Comparison of ENCODE assay signal across 8 mouse cellular contexts in the genomic region with DNA sequence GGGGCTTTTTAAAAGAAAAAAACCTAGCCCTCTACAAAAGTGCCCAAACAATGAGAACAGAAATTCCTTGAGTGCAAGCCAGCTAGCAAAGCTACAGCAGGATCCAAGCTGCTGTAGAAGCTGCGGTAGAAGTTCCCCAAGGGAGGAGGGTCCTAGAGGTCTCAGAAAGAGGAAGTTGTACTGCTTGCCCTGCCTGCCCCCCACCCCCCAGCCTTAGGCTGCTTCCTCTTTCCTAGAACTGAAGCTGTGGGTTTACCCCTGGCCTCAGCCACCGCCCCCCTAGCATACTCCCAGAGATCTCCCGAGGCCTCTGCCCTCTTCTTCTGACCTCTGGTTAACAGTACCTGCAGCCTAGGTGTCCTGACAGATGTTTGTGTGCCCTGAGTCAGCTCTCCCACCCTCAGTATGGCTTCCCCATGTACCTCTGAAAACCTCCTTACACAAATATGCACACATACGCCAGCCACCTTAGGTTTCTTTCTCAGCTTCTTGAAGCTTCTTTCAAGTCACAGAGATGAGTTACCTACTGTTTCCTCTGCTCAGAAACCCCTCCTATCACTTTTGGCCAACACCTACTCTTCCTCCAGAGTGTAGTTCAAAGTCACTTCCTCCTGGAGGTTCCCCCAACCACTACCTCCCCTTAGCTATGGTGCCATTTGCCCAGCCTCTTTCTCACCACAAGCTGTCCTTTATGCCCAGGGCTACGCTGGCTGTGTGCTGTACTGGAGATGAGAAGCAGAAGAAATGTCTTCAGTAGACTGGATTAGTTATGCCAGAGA. TPM values are rescaled to one million over a fixed set of nuclear protein-coding genes. Genes with fewer than 3 reads are reported as not detected.
DNase-seq lines count a peak whose midpoint lies in the region; ATAC-seq and TF ChIP-seq lines count a peak whose summit lies in the region.

No protein-coding gene starts in this region.

- no peak overlapping the region for H3K4me2 ChIP-seq in forebrain, embryonic 14.5 days (ENCODE audit: low read length)
- no peak overlapping the region for H3K4me2 ChIP-seq in forebrain, embryonic 15.5 days (replicated peaks)
- no peak overlapping the region for H3K4me2 ChIP-seq in forebrain, embryonic 11.5 days (ENCODE audit: low read depth, low read length, severe bottlenecking)

- peaks cover 19% of the 10 kb centered on the region for H3K4me1 ChIP-seq in forebrain, embryonic 14.5 days (ENCODE audit: control insufficient read depth, insufficient read depth, low read length)
- peaks cover 39% of the 10 kb centered on the region for H3K4me1 ChIP-seq in forebrain, embryonic 15.5 days
- peaks cover 50% of the 10 kb centered on the region for H3K4me1 ChIP-seq in bone marrow macrophage, adult 2 months (ENCODE audit: control insufficient read depth, insufficient read depth, low read length)
- H3K4me1 ChIP-seq in megakaryocyte, embryonic 14.5 days, result peaks cover 100% of the 10 kb centered on the region
- no peaks in the 10 kb centered on the region for H3K4me1 ChIP-seq in forebrain, embryonic 11.5 days (replicated peaks; ENCODE audit: control insufficient read depth, insufficient read depth, low read length)

- H3K4me3 ChIP-seq in forebrain, embryonic 14.5 days (ENCODE audit: low read depth, low read length), result no peak overlapping the region
- no peak overlapping the region for H3K4me3 ChIP-seq in forebrain, embryonic 15.5 days
- peak overlapping the region; percentile 44 for H3K4me3 ChIP-seq in bone marrow macrophage, adult 2 months (ENCODE audit: insufficient read depth, low read length)
- H3K4me3 ChIP-seq in megakaryocyte, embryonic 14.5 days (replicated peaks), result peak overlapping the region; percentile 87
- no peak overlapping the region for H3K4me3 ChIP-seq in forebrain, embryonic 11.5 days (ENCODE audit: low read depth, low read length)

- no peaks in the 10 kb centered on the region for H3K36me3 ChIP-seq in forebrain, embryonic 14.5 days (ENCODE audit: control insufficient read depth, insufficient read depth, low read length)
- no peaks in the 10 kb centered on the region for H3K36me3 ChIP-seq in forebrain, embryonic 15.5 days
- peaks cover 60% of the 10 kb centered on the region for H3K36me3 ChIP-seq in megakaryocyte, embryonic 14.5 days (replicated peaks; ENCODE audit: low read length)
- no peaks in the 10 kb centered on the region for H3K36me3 ChIP-seq in forebrain, embryonic 11.5 days (ENCODE audit: control insufficient read depth, insufficient read depth, low read length)

- no peak for TF ChIP-seq CTCF in bone marrow macrophage, adult 2 months (IDR thresholded peaks at IDR 0.05; ENCODE audit: low read depth, low read length)

- H3K27me3 ChIP-seq in forebrain, embryonic 14.5 days (replicated peaks; ENCODE audit: control insufficient read depth, insufficient read depth, low read length), result no peaks in the 10 kb centered on the region
- H3K27me3 ChIP-seq in forebrain, embryonic 15.5 days, result no peaks in the 10 kb centered on the region
- H3K27me3 ChIP-seq in megakaryocyte, embryonic 14.5 days (replicated peaks), result no peaks in the 10 kb centered on the region
- no peaks in the 10 kb centered on the region for H3K27me3 ChIP-seq in forebrain, embryonic 11.5 days (ENCODE audit: control insufficient read depth, insufficient read depth, low read length)

- no peak for ATAC-seq in forebrain, embryonic 14.5 days
- no peak for ATAC-seq in forebrain, embryonic 15.5 days (replicated peaks)
- ATAC-seq in forebrain, embryonic 11.5 days (replicated peaks; ENCODE audit: low FRiP score), result no peak

- 74% methylated on average over 5 of the region's 5 CpGs for WGBS in forebrain, embryonic 14.5 days
- WGBS in forebrain, embryonic 15.5 days, result 79% methylated on average over 5 of the region's 5 CpGs
- 75% methylated on average over 5 of the region's 5 CpGs for WGBS in forebrain, embryonic 11.5 days

- TF ChIP-seq POLR2A in bone marrow macrophage, adult 2 months (IDR thresholded peaks at IDR 0.05; ENCODE audit: borderline replicate concordance, low read depth, low read length), result no peak

- no peak overlapping the region for H3K9ac ChIP-seq in forebrain, embryonic 14.5 days (ENCODE audit: low read length)
- no peak overlapping the region for H3K9ac ChIP-seq in forebrain, embryonic 15.5 days (replicated peaks)
- no peak overlapping the region for H3K9ac ChIP-seq in forebrain, embryonic 11.5 days (ENCODE audit: low read length)

- DNase-seq in forebrain, embryonic 14.5 days (ENCODE audit: low spot score), result peak; percentile 45
- DNase-seq in kidney, postnatal 4 days, result peak; percentile 54 to 75
- no peak for DNase-seq in cerebellum, adult 18-20 months
- no peak for DNase-seq in MN1 (ENCODE audit: low spot score)
- no peak for DNase-seq in forebrain, embryonic 11.5 days (ENCODE audit: low spot score)

- no peak overlapping the region for H3K27ac ChIP-seq in forebrain, embryonic 14.5 days (ENCODE audit: low read depth, low read length)
- H3K27ac ChIP-seq in forebrain, embryonic 15.5 days (replicated peaks), result no peak overlapping the region
- H3K27ac ChIP-seq in bone marrow macrophage, adult 2 months (ENCODE audit: insufficient read depth, low read depth, low read length), result peak overlapping the region; percentile 98
- no peak overlapping the region for H3K27ac ChIP-seq in forebrain, embryonic 11.5 days (ENCODE audit: low read depth, low read length)

- H3K9me3 ChIP-seq in forebrain, embryonic 14.5 days (replicated peaks; ENCODE audit: control insufficient read depth, low read length), result no peaks in the 10 kb centered on the region
- no peaks in the 10 kb centered on the region for H3K9me3 ChIP-seq in forebrain, embryonic 15.5 days
- H3K9me3 ChIP-seq in megakaryocyte, embryonic 14.5 days, result no peaks in the 10 kb centered on the region
- no peaks in the 10 kb centered on the region for H3K9me3 ChIP-seq in forebrain, embryonic 11.5 days (ENCODE audit: control insufficient read depth, low read length)

RNA-seq across cellular contexts. Expression of gene Relt, which starts 7.3 kb away (rescaled TPM):
- polyA plus RNA-seq in forebrain, embryonic 14.5 days (2014; fragmentation: Nextera tagmentation; extraction: Ambion mirVana), result 2.6 TPM in 2 replicates
- 3.8 and 4.3 TPM in 2 replicates for polyA plus RNA-seq in forebrain, embryonic 15.5 days (2015; fragmentation: Nextera tagmentation; extraction: Ambion mirVana)
- polyA plus RNA-seq in bone marrow macrophage, adult 2 months (2012; ENCODE audit: insufficient read depth, insufficient read length, missing spikeins), result 6.3 and 6.9 TPM in 2 replicates
- polyA plus RNA-seq in megakaryocyte, embryonic 14.5 days (2012; ENCODE audit: insufficient read depth, low replicate concordance), result 15.0 and 15.3 TPM in 2 replicates
- 2.5 and 2.7 TPM in 2 replicates for polyA plus RNA-seq in forebrain, embryonic 11.5 days (2014; fragmentation: Nextera tagmentation; extraction: Ambion mirVana)

Comparison
In these comparisons a context has a peak if more than half of its experiments do, and no peak if none do; other contexts are left out.
1. DNase-seq: peak in forebrain, embryonic 14.5 days (single experiment) and kidney, postnatal 4 days (2 of 2); none in cerebellum, adult 18-20 months (0 of 2), MN1 (single experiment) and forebrain, embryonic 11.5 days (single experiment).
2. H3K4me3 ChIP-seq: peak in bone marrow macrophage, adult 2 months (single experiment) and megakaryocyte, embryonic 14.5 days (single experiment); none in forebrain, embryonic 14.5 days (single experiment), forebrain, embryonic 15.5 days (single experiment) and forebrain, embryonic 11.5 days (single experiment).